Mouse (Mus musculus) sigmoid colon, adult 10 weeks (tissue): ENCODE results near the gene Ugdh. TPM values are rescaled to one million over a fixed set of nuclear protein-coding genes. Genes with fewer than 3 reads are reported as not detected.

ENCODE experiments used
- polyA plus RNA-seq: library from polyadenylated mRNA; stranded (reverse); fragments of 350-450 nt; fragmentation: Illumina TruSeq; extraction: RNeasy Lipid Tissue Mini Kit (QIAGEN cat#74804); gene quantifications from one replicate; pipeline ENCODE4 v1.2.3, GENCODE M21; 2014; ENCODE audit warnings: low read depth, low replicate concordance

Gene Ugdh
- polyA plus RNA-seq: 842 TPM

DNA sequence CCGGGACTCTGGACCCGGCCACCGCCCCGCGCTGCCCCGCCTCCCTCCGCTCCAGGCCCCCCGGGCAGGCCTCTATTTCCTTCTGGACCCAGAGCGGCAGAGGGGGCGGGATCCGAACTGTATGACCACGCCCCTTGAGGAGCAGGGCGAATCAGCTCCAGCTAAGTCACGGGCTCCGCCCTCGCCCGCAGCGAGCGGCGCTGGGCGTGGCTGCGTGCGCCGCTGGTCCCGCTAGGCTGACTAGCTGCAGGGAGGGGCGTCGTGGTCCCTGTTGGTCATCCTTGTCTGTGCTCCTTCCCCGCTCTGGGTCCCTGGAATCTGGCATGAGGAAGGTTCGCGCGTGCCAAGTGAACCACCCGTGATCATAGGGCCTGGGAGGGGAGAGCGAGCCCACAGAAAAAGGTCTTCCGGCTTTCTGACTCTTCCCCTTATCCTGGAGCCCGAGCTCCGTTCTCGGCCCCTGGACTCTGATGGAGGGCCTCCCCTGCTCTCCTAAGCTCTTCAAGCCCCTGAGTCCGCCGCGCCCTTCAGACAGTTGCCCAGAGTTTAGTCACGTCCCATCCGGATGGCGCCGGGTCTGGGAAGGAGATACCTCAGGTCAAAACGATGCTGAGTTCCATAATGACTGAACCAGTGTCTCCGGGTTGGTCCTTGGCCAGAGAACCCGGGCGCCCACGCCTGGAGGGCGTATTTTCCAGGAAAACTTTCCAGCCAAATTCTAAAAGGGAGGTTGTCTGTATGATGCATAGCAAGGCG is at the start of gene Ugdh:
Gene Ugdh, minus strand, starts transcription at position 144 of the 756 bp plus-strand sequence.

GRCm38 (mm10) chr5:65390648-65391644 is 44.8 kb downstream of the Ugdh start, which contains the start of the genes Rpl9 and Lias:
Gene Rpl9 (minus strand): TSS chr5:65391444.
Gene Lias (plus strand): TSS chr5:65391497.

Other genes starting within 250 kb of the Ugdh start
- 8.8 TPM for gene Wdr19, start 236.3 kb downstream of the Ugdh start, polyA plus RNA-seq
- gene Rfc1, start 100.3 kb downstream of the Ugdh start, polyA plus RNA-seq: 29.7 TPM
- 7.7 TPM for gene Klb, start 87.6 kb downstream of the Ugdh start, polyA plus RNA-seq
- gene Rpl9, start 44.5 kb downstream of the Ugdh start, polyA plus RNA-seq: 1,059 TPM
- gene Lias, start 44.5 kb downstream of the Ugdh start, polyA plus RNA-seq: 78.0 TPM
- gene Gm43552, start 56.9 kb upstream of the Ugdh start, polyA plus RNA-seq: not detected
- 332 TPM for gene Smim14, start 101.2 kb upstream of the Ugdh start, polyA plus RNA-seq
- gene Ube2k, start 101.3 kb upstream of the Ugdh start, polyA plus RNA-seq: 113 TPM